Mouse (Mus musculus) liver, adult 2 months (tissue): Measurements from ENCODE around the gene Polr2l. TPM values are rescaled to one million over a fixed set of nuclear protein-coding genes. Genes with fewer than 3 reads are reported as not detected.
A peak's percentile ranks its signal among the peaks of the same experiment; 100 is the strongest.

Experiments used
- DNase-seq: peaks from one replicate; pipeline ENCODE4 v3.0.0-alpha.2; 2011; ENCODE audit warnings: low read depth, low spot score; ENCODE audit errors: extremely low read depth
- H3K27ac ChIP-seq: fragments of 200-500 bp; replicated peaks from 2 replicates; pipeline ENCODE4 v1.5.1; 2012; ENCODE audit warnings: low read depth, mild to moderate bottlenecking, control low read depth, inconsistent platforms, low read length; ENCODE audit not compliant: insufficient read depth
- H3K27me3 ChIP-seq: fragments of 200-500 bp; 2 replicates; pipeline ENCODE4 v1.6.1; 2012; ENCODE audit warnings: mild to moderate bottlenecking, moderate library complexity, low read length, inconsistent platforms; ENCODE audit not compliant: control insufficient read depth, insufficient read depth
- H3K36me3 ChIP-seq: fragments of 200-500 bp; 2 replicates; pipeline ENCODE4 v1.6.1; 2012; ENCODE audit warnings: low read length, inconsistent platforms; ENCODE audit not compliant: control insufficient read depth, insufficient read depth
- H3K4me1 ChIP-seq: fragments of 200-500 bp; 2 replicates; pipeline ENCODE4 v1.6.1; 2011; ENCODE audit warnings: low read length; ENCODE audit not compliant: control insufficient read depth, insufficient read depth
- H3K4me3 ChIP-seq: fragments of 200-500 bp; 2 replicates; pipeline ENCODE4 v1.5.1; 2011; ENCODE audit warnings: low read depth, mild to moderate bottlenecking, control low read depth, low read length, moderate library complexity; ENCODE audit not compliant: insufficient read depth
- H3K79me2 ChIP-seq: fragments of 200-500 bp; 2 replicates; pipeline ENCODE4 v1.6.1; 2012; ENCODE audit warnings: inconsistent platforms, mild to moderate bottlenecking, low read length, moderate library complexity; ENCODE audit not compliant: control insufficient read depth, insufficient read depth
- H3K9ac ChIP-seq: fragments of 200-500 bp; 2 replicates; pipeline ENCODE4 v1.6.1; 2012; ENCODE audit warnings: low read depth, mild to moderate bottlenecking, control low read depth, inconsistent platforms, low read length
- CTCF ChIP-seq: fragments of 200-500 bp; IDR thresholded peaks from 2 replicates; pipeline ENCODE4 v1.5.1; 2011; ENCODE audit warnings: low read depth, low read length, control low read depth
- POLR2A ChIP-seq: fragments of 200-500 bp; IDR thresholded peaks from 2 replicates; pipeline ENCODE4 v1.6.1; 2011; ENCODE audit warnings: low read length, control low read depth; ENCODE audit not compliant: insufficient read depth; ENCODE audit errors: extremely low read depth
- WGBS: fragments of 180-500 bp; shearing (Covaris S2); methylation state at CpG from one replicate; pipeline ENCODE4 v1.1.7; 2018; 5-methylcytosine and 5-hydroxymethylcytosine counted together
- polyA plus RNA-seq: library from polyadenylated mRNA; depleted of rRNA; stranded (reverse); fragments of >200 nt; gene quantifications from 2 replicates; pipeline ENCODE4 v1.2.3, GENCODE M21; 2012
- total RNA-seq: library from RNA; depleted of rRNA; stranded (reverse); fragments of >200 nt; gene quantifications from 2 replicates; pipeline ENCODE4 v1.2.3, GENCODE M21; 2014

Gene Polr2l
- total and polyA plus RNA-seq, 2 experiments, result 41.1 to 42.8 TPM

- Histone ChIP-seq H3K9ac (peak within 1 kb of the TSS; percentile 92), H3K79me2 (no peaks in the 10 kb centered on the region; the same call in 1 of the 2 replicates), H3K36me3 (no peaks in the 10 kb centered on the region), H3K27me3 (no peaks in the 10 kb centered on the region), H3K27ac (peak within 1 kb of the TSS; percentile 93), H3K4me3 (peak within 1 kb of the TSS; percentile 78), H3K4me1 (peaks cover 20% of the 10 kb centered on the region)
- 5% methylated on average over 53 of the region's 53 CpGs for WGBS
- TF ChIP-seq POLR2A, result peak; percentile 69
- peak; percentile 82 for TF ChIP-seq CTCF
- peak; percentile 87 for DNase-seq
Observed at GRCm38 (mm10) chr7:141437178-141438120, 37.5 kb downstream of the Polr2l start, which contains the start of gene Slc25a22. Slc25a22 (minus strand) TSS chr7:141437892.

GRCm38 (mm10) chr7:141436523-141436892 lies 38.4 kb downstream of the Polr2l start:
- Histone ChIP-seq H3K27ac (peak overlapping the region; percentile 93), H3K27me3 (no peaks in the 10 kb centered on the region), H3K4me3 (peak overlapping the region; percentile 78), H3K9ac (peak overlapping the region; percentile 92), H3K36me3 (peaks cover 4% of the 10 kb centered on the region; the same call in 1 of the 2 replicates), H3K4me1 (peaks cover 29% of the 10 kb centered on the region), H3K79me2 (no peaks in the 10 kb centered on the region; the same call in 1 of the 2 replicates)
- no peak for DNase-seq
- TF ChIP-seq POLR2A (no peak), CTCF (no peak)
- 16% methylated on average over 2 of the region's 2 CpGs for WGBS

GRCm38 (mm10) chr7:141435856-141436522 lies 38.9 kb downstream of the Polr2l start:
- Histone ChIP-seq H3K27me3 (no peaks in the 10 kb centered on the region), H3K9ac (peak overlapping the region; percentile 92), H3K4me3 (peak overlapping the region; percentile 43), H3K36me3 (peaks cover 7% of the 10 kb centered on the region; the same call in 1 of the 2 replicates), H3K27ac (peak overlapping the region; percentile 93), H3K79me2 (no peaks in the 10 kb centered on the region; the same call in 1 of the 2 replicates), H3K4me1 (peaks cover 29% of the 10 kb centered on the region)
- TF ChIP-seq POLR2A (0 out of 2 replicates have a peak, but pooled peaks have one; percentile 26), CTCF (no peak)
- WGBS, result 26% methylated on average over 9 of the region's 9 CpGs
- DNase-seq, result peak; percentile 83

- Histone ChIP-seq H3K79me2 (no peaks in the 10 kb centered on the region; the same call in 1 of the 2 replicates), H3K9ac (peak overlapping the region; percentile 63), H3K27ac (peak overlapping the region; percentile 95), H3K4me3 (peak overlapping the region; percentile 48), H3K27me3 (no peaks in the 10 kb centered on the region), H3K4me1 (peaks cover 24% of the 10 kb centered on the region), H3K36me3 (peaks cover 9% of the 10 kb centered on the region; the same call in 1 of the 2 replicates)
- WGBS, result 1% methylated on average over 17 of the region's 17 CpGs
- DNase-seq, result peak; percentile 75
- TF ChIP-seq CTCF (no peak), POLR2A (peak; percentile 99)
Observed at GRCm38 (mm10) chr7:141435129-141435855, 39.6 kb downstream of the Polr2l start.

- DNase-seq, result peak; percentile 83
- peak overlapping the region; percentile 48 for H3K4me3 ChIP-seq
- H3K27me3 ChIP-seq, result no peaks in the 10 kb centered on the region
- peaks cover 9% of the 10 kb centered on the region; the same call in 1 of the 2 replicates for H3K36me3 ChIP-seq
- peaks cover 24% of the 10 kb centered on the region for H3K4me1 ChIP-seq
- H3K9ac ChIP-seq, result peak overlapping the region; percentile 63
- 12% methylated on average over 8 of the region's 8 CpGs for WGBS
- H3K79me2 ChIP-seq, result no peaks in the 10 kb centered on the region; the same call in 1 of the 2 replicates
- TF ChIP-seq CTCF, result no peak
- peak overlapping the region; percentile 95 for H3K27ac ChIP-seq
Observed at GRCm38 (mm10) chr7:141434464-141434863, 40.5 kb downstream of the Polr2l start.
